Mouse (Mus musculus) cerebellum, adult 2 months (tissue): ENCODE measurements around the gene Inip. TPM values are rescaled to one million over a fixed set of nuclear protein-coding genes. Genes with fewer than 3 reads are reported as not detected.

ENCODE experiments used
- DNase-seq, 2 experiments: peaks; one replicate each; pipeline ENCODE4 v3.0.0; 2021
- H3K27ac ChIP-seq: fragments of 200-500 bp; 2 replicates; pipeline ENCODE4 v1.5.1; 2012; ENCODE audit warnings: low read length, control low read depth, inconsistent platforms; ENCODE audit not compliant: insufficient read depth
- H3K27me3 ChIP-seq: fragments of 200-500 bp; 2 replicates; pipeline ENCODE4 v1.6.1; 2012; ENCODE audit warnings: inconsistent platforms, mild to moderate bottlenecking, low read length, moderate library complexity; ENCODE audit not compliant: control insufficient read depth, insufficient read depth
- H3K4me1 ChIP-seq: fragments of 200-500 bp; 2 replicates; pipeline ENCODE4 v1.6.1; 2011; ENCODE audit warnings: low read length; ENCODE audit not compliant: control insufficient read depth, insufficient read depth
- H3K4me3 ChIP-seq: fragments of 200-500 bp; replicated peaks from 2 replicates; pipeline ENCODE3; 2011; ENCODE audit warnings: mild to moderate bottlenecking, low read depth, low read length, control low read depth; ENCODE audit not compliant: insufficient read depth
- CTCF ChIP-seq: fragments of 200-500 bp; IDR thresholded peaks from 2 replicates; pipeline ENCODE4 v1.5.1; 2011; ENCODE audit warnings: low read depth, mild to moderate bottlenecking, control low read depth, low read length, moderate library complexity, borderline replicate concordance; ENCODE audit not compliant: insufficient read depth
- POLR2A ChIP-seq: fragments of 200-500 bp; IDR thresholded peaks from 2 replicates; pipeline ENCODE4 v1.6.1; 2011; ENCODE audit warnings: low read length, control low read depth, borderline replicate concordance; ENCODE audit not compliant: insufficient read depth
- WGBS: fragments of 180-500 bp; shearing (Covaris S2); methylation state at CpG from one replicate; pipeline ENCODE4 v1.1.7; 2018; 5-methylcytosine and 5-hydroxymethylcytosine counted together
- polyA plus RNA-seq: library from polyadenylated mRNA; depleted of rRNA; stranded (reverse); fragments of >200 nt; gene quantifications from 2 replicates; pipeline ENCODE4 v1.2.3, GENCODE M21; 2012

Gene Inip
- polyA plus RNA-seq, 1 experiment, result 23.3 TPM

- 83% methylated on average over 2 of the region's 2 CpGs for WGBS
- Histone ChIP-seq H3K27me3 (no peaks in the 10 kb centered on the region), H3K4me3 (no peak overlapping the region), H3K4me1 (no peaks in the 10 kb centered on the region), H3K27ac (no peak overlapping the region)
- TF ChIP-seq POLR2A (no peak), CTCF (no peak)
- DNase-seq, result no peak
These were observed 61.5 kb downstream of the Inip start for GRCm38 (mm10) chr4:59739882-59740281.

GRCm38 (mm10) chr4:59739321-59739720 is 62.1 kb downstream of the Inip start:
- H3K27ac ChIP-seq, result no peak overlapping the region
- H3K4me1 ChIP-seq, result no peaks in the 10 kb centered on the region
- H3K4me3 ChIP-seq, result no peak overlapping the region
- WGBS, result 98% methylated on average over 4 of the region's 4 CpGs
- H3K27me3 ChIP-seq, result no peaks in the 10 kb centered on the region
- TF ChIP-seq POLR2A, result no peak
- TF ChIP-seq CTCF, result no peak
- no peak for DNase-seq

DNA sequence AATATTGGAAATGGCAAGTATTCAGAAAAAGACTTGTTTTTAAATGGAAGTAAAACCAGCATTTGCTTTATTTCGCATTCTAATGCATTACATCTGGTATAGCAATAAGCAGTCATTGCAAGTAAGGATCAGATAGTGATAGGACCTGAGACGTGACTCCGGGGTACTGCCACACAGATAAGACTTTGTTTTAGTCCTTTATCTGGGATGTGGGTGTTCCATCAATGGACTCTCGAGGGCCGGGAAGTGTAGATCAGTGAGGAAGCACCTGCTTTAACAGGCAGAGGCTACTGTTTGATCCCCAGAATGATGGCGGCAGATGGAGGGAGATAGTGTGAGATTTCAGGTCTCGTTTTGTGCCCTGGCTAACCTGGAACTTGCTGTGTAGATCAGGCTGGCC is 69.8 kb downstream of the Inip start:
- Histone ChIP-seq H3K27ac (no peak overlapping the region), H3K4me1 (no peaks in the 10 kb centered on the region), H3K27me3 (no peaks in the 10 kb centered on the region), H3K4me3 (no peak overlapping the region)
- no peak for DNase-seq
- 94% methylated on average over 7 of the region's 7 CpGs for WGBS
- TF ChIP-seq CTCF (no peak), POLR2A (no peak)

DNA sequence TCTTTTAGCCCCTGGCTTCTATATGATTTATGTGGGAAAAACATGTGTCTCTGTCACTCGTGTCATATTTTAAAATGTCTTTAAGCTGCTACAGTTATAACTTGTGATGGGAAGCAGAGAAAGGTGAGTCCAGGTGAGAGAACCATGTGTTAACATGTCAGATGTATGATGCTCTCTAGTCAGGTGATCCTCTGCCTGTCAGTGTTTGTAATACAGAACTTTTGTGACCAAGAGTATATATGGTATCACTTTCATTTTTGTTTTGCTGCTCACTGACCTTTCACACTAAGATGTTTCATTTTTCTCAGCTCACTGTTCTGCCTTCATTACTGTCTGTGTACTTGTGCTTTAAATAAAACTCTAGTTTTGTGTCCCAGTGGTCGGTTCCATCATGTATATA is 72.5 kb downstream of the Inip start:
- Histone ChIP-seq H3K27me3 (no peaks in the 10 kb centered on the region), H3K4me3 (no peak overlapping the region), H3K27ac (no peak overlapping the region), H3K4me1 (no peaks in the 10 kb centered on the region)
- no peak for DNase-seq
- 82% methylated on average over 2 of the region's 2 CpGs for WGBS
- TF ChIP-seq CTCF, result no peak

- Histone ChIP-seq H3K27ac (no peak overlapping the region), H3K4me1 (no peaks in the 10 kb centered on the region), H3K4me3 (no peak overlapping the region), H3K27me3 (no peaks in the 10 kb centered on the region)
- no peak for DNase-seq
- WGBS, result 87% methylated on average over 9 of the region's 9 CpGs
- TF ChIP-seq POLR2A, result no peak
- no peak for TF ChIP-seq CTCF
These were observed 73.5 kb downstream of the Inip start for GRCm38 (mm10) chr4:59727878-59728261.

DNA sequence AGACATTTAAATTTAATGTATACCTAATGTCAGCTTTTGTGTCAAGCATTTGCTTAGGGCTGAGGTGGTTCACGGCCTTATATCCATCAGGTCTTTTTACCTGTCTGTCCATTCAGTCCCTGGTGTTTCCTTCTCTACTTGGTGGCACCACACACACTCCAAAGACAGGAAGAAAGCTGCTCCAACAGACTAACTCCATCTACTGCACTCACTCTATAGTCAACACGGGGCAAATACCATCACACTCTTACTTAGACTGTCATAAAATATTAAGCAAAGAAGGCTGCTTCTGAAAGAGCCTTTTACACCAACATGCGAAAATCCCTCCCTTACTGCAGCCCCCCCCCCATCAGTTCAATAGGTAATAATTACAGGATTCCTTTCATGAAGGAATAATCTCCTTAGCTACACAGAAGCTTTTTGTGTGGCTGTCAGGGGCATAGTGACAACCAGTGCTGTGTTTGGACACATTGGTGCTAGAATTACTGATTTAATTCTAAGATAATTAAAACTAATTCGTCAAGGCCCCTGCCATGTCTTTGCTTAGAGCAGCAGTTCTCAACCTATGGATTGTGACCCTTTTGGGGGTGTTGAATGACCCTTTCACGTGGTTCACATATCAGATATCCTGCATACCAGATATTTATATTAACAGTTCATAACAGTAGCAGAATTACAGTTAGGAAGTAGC is 74.1 kb downstream of the Inip start:
- no peak for DNase-seq
- 73% methylated on average over 5 of the region's 5 CpGs for WGBS

GRCm38 (mm10) chr4:59726501-59726900 is 74.9 kb downstream of the Inip start:
- WGBS, result 91% methylated on average over 12 of the region's 12 CpGs
- no peaks in the 10 kb centered on the region for H3K4me1 ChIP-seq
- TF ChIP-seq CTCF (no peak), POLR2A (no peak)
- no peak for DNase-seq
- H3K27me3 ChIP-seq, result no peaks in the 10 kb centered on the region
- H3K27ac ChIP-seq, result no peak overlapping the region
- H3K4me3 ChIP-seq, result no peak overlapping the region

More for the DNA sequence above, 74.1 kb downstream of the Inip start:
- Histone ChIP-seq H3K4me1 (no peaks in the 10 kb centered on the region), H3K4me3 (no peak overlapping the region), H3K27me3 (no peaks in the 10 kb centered on the region), H3K27ac (no peak overlapping the region)
- TF ChIP-seq POLR2A (no peak), CTCF (no peak)

DNA sequence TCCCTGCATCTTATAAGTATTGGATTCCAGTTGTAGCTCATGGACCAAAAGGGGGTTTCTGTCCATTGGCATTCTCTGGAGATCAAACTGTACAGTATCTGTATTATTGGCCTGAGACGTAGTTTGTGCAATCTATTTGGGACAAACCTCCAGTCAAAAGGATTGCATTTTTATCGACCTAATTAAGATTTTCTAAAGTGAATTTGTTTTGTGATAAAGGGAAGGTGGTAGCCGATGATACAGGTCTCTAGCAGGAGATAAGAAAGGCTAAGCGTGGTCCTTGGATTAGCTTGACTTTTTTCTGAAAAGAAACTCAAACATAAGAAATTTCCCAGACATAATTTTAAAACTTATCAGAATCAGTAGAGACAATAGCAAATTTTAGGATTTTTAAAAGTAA is 75.8 kb downstream of the Inip start:
- 93% methylated on average over 4 of the region's 4 CpGs for WGBS
- Histone ChIP-seq H3K4me1 (no peaks in the 10 kb centered on the region), H3K27me3 (no peaks in the 10 kb centered on the region), H3K27ac (no peak overlapping the region), H3K4me3 (no peak overlapping the region)
- DNase-seq, result no peak
- TF ChIP-seq CTCF (no peak), POLR2A (no peak)
